Mouse (Mus musculus) ZHBTc4 (cell line): Measurements from ENCODE around the gene Lamp1.

Experiments used
- DNase-seq: peaks from one replicate; pipeline ENCODE4 v3.0.0-alpha.2; 2011; ENCODE audit warnings: low read depth, low spot score

Gene Lamp1

GRCm38 (mm10) chr8:13200301-13201012 is 41.5 kb downstream of the Lamp1 start, which contains the start of gene Grtp1:
Grtp1 (minus strand) TSS chr8:13200620.
- peak; percentile 75 for DNase-seq

DNA sequence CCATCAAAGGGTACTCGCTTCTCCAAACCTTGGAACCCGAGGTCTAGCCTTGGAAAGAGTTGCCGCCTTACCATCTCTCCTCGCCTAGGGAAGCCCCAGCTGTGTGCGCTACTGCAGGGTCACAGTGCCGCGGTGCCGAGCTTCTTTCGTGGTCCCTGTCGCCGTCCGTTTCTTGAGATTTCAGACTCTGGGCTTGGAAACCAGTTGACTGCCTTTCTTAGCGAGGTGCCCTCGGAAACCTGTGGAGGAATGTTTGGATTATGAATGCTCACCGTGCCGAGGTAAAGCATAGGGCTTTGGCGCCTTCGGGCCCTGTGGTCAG is 42.0 kb downstream of the Lamp1 start:
- no peak for DNase-seq

DNA sequence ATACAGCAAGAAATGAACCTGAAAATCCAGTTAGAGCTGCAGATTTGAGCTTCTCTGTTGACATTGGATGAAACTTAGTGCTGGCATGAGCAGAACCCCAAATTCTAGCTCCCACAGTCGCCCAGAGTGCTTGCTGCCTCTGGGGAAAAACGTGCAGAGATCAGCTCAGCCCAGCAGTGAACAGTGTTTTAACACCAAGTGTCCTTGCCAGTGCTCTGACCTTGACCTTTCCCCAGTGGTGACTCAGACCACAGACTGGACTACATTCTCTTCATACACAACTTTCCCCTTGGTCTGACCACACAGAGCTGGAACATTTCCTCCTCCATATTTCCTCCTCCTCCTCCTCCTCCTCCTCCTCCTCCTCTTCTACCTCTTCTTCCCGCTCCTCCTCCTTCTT is 43.1 kb downstream of the Lamp1 start:
- no peak for DNase-seq

DNA sequence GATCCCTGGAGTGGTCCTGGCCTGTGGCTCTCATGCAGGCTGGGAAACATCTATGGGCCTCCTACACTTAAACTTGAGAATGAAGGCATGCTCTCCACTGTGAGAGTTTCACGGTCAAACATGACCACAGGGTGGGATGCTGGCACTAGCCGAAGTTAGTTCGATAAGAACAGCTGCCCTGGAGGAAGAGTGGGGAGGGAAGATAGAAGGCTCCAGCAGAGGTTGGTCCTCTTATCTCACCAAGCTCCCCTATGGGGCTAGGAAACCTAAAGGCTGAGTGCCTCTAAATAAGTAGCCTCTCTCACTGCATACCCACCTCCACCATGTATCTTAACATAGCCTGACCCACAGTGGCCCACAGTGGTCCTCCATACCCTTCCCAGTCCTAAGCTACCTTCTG is 43.8 kb downstream of the Lamp1 start:
- DNase-seq, result no peak

DNA sequence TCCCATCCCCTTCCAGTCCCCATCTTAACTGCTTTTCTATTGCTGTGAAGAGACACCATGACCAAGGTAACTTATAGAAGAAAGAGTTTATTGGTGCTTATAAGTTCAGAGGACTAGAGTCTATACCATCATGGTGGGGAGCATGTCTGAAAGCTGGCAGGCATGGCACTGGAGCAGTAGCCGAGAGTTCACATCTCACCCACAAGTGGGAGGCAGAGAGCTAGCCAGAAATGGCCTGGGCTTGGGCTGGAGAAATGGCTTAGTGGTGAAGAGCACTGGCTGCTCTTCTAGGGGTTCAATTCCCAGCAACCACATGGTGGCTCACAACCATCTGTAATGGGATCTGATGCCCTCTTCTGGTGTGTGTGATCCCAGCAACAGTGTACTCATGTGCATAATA is 44.5 kb downstream of the Lamp1 start:
- DNase-seq, result no peak

DNA sequence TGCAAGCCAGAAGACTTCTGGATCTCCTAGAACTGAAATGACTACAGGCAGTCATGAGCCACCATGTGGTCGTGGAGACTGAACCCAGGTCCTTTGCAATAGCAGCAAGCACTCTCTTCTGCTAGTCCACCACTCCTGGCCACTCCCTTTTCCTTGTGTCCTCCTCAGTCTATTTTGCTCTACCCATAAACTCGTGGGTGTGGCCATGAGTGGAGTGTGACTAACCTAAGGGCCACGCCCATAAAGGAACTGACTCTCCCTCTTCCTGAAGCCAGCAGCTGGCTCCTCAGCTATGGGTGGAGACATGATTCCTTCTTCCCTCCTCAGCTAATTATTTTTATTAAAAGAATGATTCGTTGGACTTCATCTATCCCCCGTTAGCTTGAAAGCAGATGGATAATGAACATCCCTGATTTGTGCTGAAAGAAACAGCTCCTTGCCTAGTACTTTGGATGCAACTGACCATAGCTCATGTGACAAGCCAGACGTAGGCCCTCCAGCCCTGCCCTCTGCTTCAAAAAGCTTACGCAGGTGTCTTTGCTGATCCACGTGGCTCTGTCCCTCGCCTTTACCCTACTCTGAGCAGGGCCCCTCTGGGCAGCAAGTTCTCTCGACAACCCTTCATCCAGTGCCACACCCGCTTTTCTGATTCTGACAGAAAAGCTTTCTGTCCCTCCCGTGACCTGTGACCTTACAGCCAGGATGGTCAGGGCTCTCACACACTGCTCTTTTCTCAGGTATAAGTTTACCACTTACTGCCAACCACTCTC is 45.6 kb downstream of the Lamp1 start:
- DNase-seq, result peak; percentile 78

GRCm38 (mm10) chr8:13205311-13205710 is 46.4 kb downstream of the Lamp1 start:
- DNase-seq, result no peak

- DNase-seq, result peak; percentile 73
Observed at GRCm38 (mm10) chr8:13206290-13206689, 47.3 kb downstream of the Lamp1 start.

DNA sequence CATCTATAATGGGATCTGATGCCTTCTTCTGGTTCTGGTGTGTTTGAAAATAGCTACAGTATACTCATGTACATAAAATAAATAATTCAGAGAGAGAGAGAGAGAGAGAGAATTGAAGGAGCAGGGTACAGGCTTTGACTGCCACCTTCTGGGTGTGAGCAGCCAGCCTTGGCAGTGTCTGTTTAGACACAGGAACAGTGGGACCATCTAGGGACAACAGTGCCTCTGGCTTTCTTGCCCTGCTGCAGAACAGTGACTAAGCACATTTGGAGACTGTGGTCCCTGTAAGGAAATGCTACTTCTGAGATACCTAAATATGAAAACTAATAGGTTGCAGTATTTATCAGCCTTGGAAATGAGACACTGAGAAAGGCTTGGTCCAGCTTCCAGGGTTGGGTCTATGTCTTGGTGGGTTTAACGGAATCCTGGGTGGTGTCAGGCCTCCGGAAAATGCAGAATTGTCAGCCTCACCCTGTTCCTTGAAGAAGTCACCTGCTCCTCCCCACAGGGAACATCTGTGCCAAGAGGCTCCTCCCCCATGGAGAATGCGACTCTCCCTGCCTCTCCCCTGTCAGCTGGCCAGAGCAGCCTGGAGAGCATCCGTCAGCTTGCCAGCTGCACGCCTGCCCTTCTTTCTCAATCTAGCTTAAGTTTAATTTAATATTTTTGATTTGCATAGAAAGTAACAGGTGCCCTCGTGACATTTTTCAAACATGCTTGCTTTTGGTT is 49.8 kb downstream of the Lamp1 start:
- peak; percentile 94 for DNase-seq

DNA sequence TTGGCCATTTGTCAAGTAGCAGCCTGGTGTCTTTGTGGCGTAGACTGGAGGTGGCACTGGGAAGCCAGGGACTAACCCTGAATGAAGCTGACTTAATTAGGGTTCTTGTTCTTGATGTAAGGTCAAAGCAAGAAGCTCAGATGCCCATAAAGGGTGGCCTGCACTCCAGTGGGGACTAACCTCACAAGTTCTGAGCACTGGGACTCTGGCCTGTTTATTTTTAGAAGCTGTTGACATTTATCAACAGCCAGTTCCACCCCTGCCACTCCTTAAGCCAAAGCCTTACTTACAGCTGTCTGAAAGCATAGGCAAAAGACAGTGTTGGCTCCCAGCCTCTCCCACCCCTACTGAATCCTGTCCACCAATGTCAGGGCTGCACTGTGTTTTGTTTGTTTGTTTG is 50.8 kb downstream of the Lamp1 start:
- no peak for DNase-seq

DNA sequence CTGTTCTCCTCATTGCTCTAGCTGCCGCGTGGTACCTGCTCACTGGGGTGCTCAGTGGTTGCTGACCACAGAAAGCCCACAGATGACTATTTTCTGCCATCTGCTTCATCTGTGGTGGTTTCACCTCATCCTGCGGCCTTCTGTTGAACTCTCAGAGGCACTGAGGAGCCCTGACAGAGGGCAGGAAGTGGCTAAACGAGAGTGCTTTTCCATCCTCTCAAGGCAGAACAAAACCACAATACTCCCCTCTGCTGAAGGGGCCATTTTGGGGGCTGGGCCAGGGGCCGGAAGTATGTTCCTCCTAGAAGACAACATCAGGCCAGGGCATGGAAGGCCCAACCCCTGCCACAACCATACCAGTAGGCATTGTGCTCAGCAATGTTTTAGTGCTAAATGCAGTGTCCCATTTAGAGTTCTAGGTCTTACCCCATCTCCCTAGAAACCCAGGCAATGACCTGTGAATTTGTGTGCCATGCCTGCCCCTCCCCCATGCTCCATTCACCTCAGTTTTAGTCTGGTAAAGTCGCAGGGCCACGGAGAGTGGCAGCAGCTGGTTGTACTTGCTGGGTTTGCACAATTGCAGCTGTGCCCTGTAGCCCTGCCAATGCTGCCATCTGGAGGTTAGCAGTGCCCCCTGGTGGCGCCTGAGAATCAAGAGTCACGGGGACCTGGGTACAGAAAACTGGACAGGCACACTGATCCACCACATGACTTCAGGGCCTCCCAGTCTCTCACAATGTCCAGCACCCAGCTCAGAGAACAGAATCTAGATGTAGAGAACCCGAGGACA is 54.7 kb downstream of the Lamp1 start:
- peak; percentile 90 for DNase-seq

GRCm38 (mm10) chr8:13216386-13216785 is 57.4 kb downstream of the Lamp1 start:
- no peak for DNase-seq

- DNase-seq, result no peak
Observed at GRCm38 (mm10) chr8:13217093-13217492, 58.1 kb downstream of the Lamp1 start.

GRCm38 (mm10) chr8:13217986-13218385 is 59.0 kb downstream of the Lamp1 start:
- no peak for DNase-seq

GRCm38 (mm10) chr8:13218441-13218840 is 59.5 kb downstream of the Lamp1 start:
- no peak for DNase-seq

GRCm38 (mm10) chr8:13224426-13224825 is 65.5 kb downstream of the Lamp1 start:
- no peak for DNase-seq
